Mouse (Mus musculus): ENCODE measurements around the gene Lamc1. TPM values are rescaled to one million over a fixed set of nuclear protein-coding genes. Genes with fewer than 3 reads are reported as not detected.
"Not testable (repeated sequence)": the region's sequence is repeated elsewhere in the genome, so short reads cannot be mapped to it uniquely, and the experiment has no call there.

Lamc1 gene
- 2.1 and 3.6 TPM in 2 replicates for total RNA-seq (2017)

- ATAC-seq (replicated peaks; ENCODE audit: low read depth, poor library complexity, severe bottlenecking), result peak; percentile 67
Measured at GRCm38 (mm10) chr1:153332444-153333295, at the start of gene Lamc1. Gene Lamc1, minus strand, starts transcription at chr1:153332786.

- ATAC-seq (replicated peaks; ENCODE audit: low read depth, poor library complexity, severe bottlenecking), result no peak
Measured at GRCm38 (mm10) chr1:153380746-153381282, 48.2 kb upstream of the Lamc1 start.

GRCm38 (mm10) chr1:153379832-153380231 lies 47.2 kb upstream of the Lamc1 start:
- no peak for ATAC-seq (replicated peaks; ENCODE audit: low read depth, poor library complexity, severe bottlenecking)

GRCm38 (mm10) chr1:153378587-153378986 lies 46.0 kb upstream of the Lamc1 start:
- no peak for ATAC-seq (replicated peaks; ENCODE audit: low read depth, poor library complexity, severe bottlenecking)

- ATAC-seq (replicated peaks; ENCODE audit: low read depth, poor library complexity, severe bottlenecking), result no peak
Measured at GRCm38 (mm10) chr1:153376446-153376845, 43.9 kb upstream of the Lamc1 start.

GRCm38 (mm10) chr1:153374136-153374535 lies 41.5 kb upstream of the Lamc1 start:
- no peak for ATAC-seq (replicated peaks; ENCODE audit: low read depth, poor library complexity, severe bottlenecking)

GRCm38 (mm10) chr1:153371846-153372245 lies 39.3 kb upstream of the Lamc1 start:
- no peak for ATAC-seq (replicated peaks; ENCODE audit: low read depth, poor library complexity, severe bottlenecking)

GRCm38 (mm10) chr1:153369011-153369410 lies 36.4 kb upstream of the Lamc1 start:
- ATAC-seq (replicated peaks; ENCODE audit: low read depth, poor library complexity, severe bottlenecking), result no peak

- ATAC-seq (replicated peaks; ENCODE audit: low read depth, poor library complexity, severe bottlenecking), result no peak
Measured at GRCm38 (mm10) chr1:153367048-153367447, 34.5 kb upstream of the Lamc1 start.

GRCm38 (mm10) chr1:153361926-153362325 lies 29.3 kb upstream of the Lamc1 start:
- no peak for ATAC-seq (replicated peaks; ENCODE audit: low read depth, poor library complexity, severe bottlenecking)

GRCm38 (mm10) chr1:153360556-153360955 lies 28.0 kb upstream of the Lamc1 start:
- no peak for ATAC-seq (replicated peaks; ENCODE audit: low read depth, poor library complexity, severe bottlenecking)

GRCm38 (mm10) chr1:153357218-153357617 lies 24.6 kb upstream of the Lamc1 start:
- no peak for ATAC-seq (replicated peaks; ENCODE audit: low read depth, poor library complexity, severe bottlenecking)

- ATAC-seq (replicated peaks; ENCODE audit: low read depth, poor library complexity, severe bottlenecking), result no peak
Measured at GRCm38 (mm10) chr1:153354466-153354865, 21.9 kb upstream of the Lamc1 start.

- ATAC-seq (replicated peaks; ENCODE audit: low read depth, poor library complexity, severe bottlenecking), result no peak
Measured at GRCm38 (mm10) chr1:153353736-153354430, 21.3 kb upstream of the Lamc1 start.

- no peak for ATAC-seq (replicated peaks; ENCODE audit: low read depth, poor library complexity, severe bottlenecking)
Measured at GRCm38 (mm10) chr1:153351034-153351433, 18.4 kb upstream of the Lamc1 start.

GRCm38 (mm10) chr1:153347726-153348125 lies 15.1 kb upstream of the Lamc1 start:
- no peak for ATAC-seq (replicated peaks; ENCODE audit: low read depth, poor library complexity, severe bottlenecking)

- no peak for ATAC-seq (replicated peaks; ENCODE audit: low read depth, poor library complexity, severe bottlenecking)
Measured at GRCm38 (mm10) chr1:153347040-153347439, 14.5 kb upstream of the Lamc1 start.

- no peak for ATAC-seq (replicated peaks; ENCODE audit: low read depth, poor library complexity, severe bottlenecking)
Measured at GRCm38 (mm10) chr1:153345699-153346291, 13.2 kb upstream of the Lamc1 start.

- ATAC-seq (replicated peaks; ENCODE audit: low read depth, poor library complexity, severe bottlenecking), result no peak
Measured at GRCm38 (mm10) chr1:153345002-153345401, 12.4 kb upstream of the Lamc1 start.

GRCm38 (mm10) chr1:153335451-153335850 lies 2.9 kb upstream of the Lamc1 start:
- not testable (repeated sequence) for ATAC-seq (replicated peaks; ENCODE audit: low read depth, poor library complexity, severe bottlenecking)
